Mouse (Mus musculus) cerebellum, postnatal 10 days (tissue): Measurements from ENCODE around the gene Zfp319.
"Not testable (repeated sequence)": the region's sequence is repeated elsewhere in the genome, so short reads cannot be mapped to it uniquely, and the experiment has no call there.

Experiments used
- DNase-seq, 2 experiments: peaks; one replicate each; pipeline ENCODE4 v3.0.0; 2021; ENCODE audit warnings: mixed read lengths in 2 of 2

Gene Zfp319

GRCm38 (mm10) chr8:95331720-95332436, at the start of gene Zfp319, which contains the start of gene Usb1:
Gene Zfp319 (minus strand): TSS chr8:95331950.
Gene Usb1 (plus strand): TSS chr8:95332284.
- peak; percentile 96 for DNase-seq

- no peak for DNase-seq
Observed at GRCm38 (mm10) chr8:95380953-95381352, 49.2 kb upstream of the Zfp319 start.

- not testable (repeated sequence) for DNase-seq
Observed at GRCm38 (mm10) chr8:95378928-95379327, 47.2 kb upstream of the Zfp319 start.

- no peak for DNase-seq
Observed at GRCm38 (mm10) chr8:95377863-95378291, 46.1 kb upstream of the Zfp319 start.

GRCm38 (mm10) chr8:95377101-95377500, 45.4 kb upstream of the Zfp319 start:
- no peak for DNase-seq

- no peak for DNase-seq
Observed at GRCm38 (mm10) chr8:95376309-95376999, 44.7 kb upstream of the Zfp319 start.

- no peak for DNase-seq
Observed at GRCm38 (mm10) chr8:95375374-95375930, 43.7 kb upstream of the Zfp319 start.

GRCm38 (mm10) chr8:95374429-95374828, 42.7 kb upstream of the Zfp319 start:
- no peak for DNase-seq

GRCm38 (mm10) chr8:95373389-95374002, 41.7 kb upstream of the Zfp319 start:
- no peak for DNase-seq

GRCm38 (mm10) chr8:95369581-95370326, 38.0 kb upstream of the Zfp319 start:
- no peak for DNase-seq

GRCm38 (mm10) chr8:95363849-95364248, 32.1 kb upstream of the Zfp319 start:
- DNase-seq = no peak

GRCm38 (mm10) chr8:95362272-95362671, 30.5 kb upstream of the Zfp319 start:
- no peak for DNase-seq

- no peak for DNase-seq
Observed at GRCm38 (mm10) chr8:95361016-95361341, 29.2 kb upstream of the Zfp319 start.

- DNase-seq = peak; percentile 62 to 75
Observed at GRCm38 (mm10) chr8:95360181-95361015, 28.6 kb upstream of the Zfp319 start.

- DNase-seq = peak in 1 of 2 experiments; percentile 49
Observed at GRCm38 (mm10) chr8:95358550-95359411, 27.0 kb upstream of the Zfp319 start.

GRCm38 (mm10) chr8:95354606-95355005, 22.9 kb upstream of the Zfp319 start:
- no peak for DNase-seq

- peak in 1 of 2 experiments; percentile 80 for DNase-seq
Observed at GRCm38 (mm10) chr8:95352871-95353866, 21.4 kb upstream of the Zfp319 start.

- DNase-seq = peak; percentile 74 to 79
Observed at GRCm38 (mm10) chr8:95352151-95352870, 20.6 kb upstream of the Zfp319 start, which contains the start of gene Mmp15. Gene Mmp15 (plus strand): TSS chr8:95352268.

GRCm38 (mm10) chr8:95351461-95351860, 19.7 kb upstream of the Zfp319 start:
- no peak for DNase-seq
